Mouse (Mus musculus): ENCODE results near the gene Etv2. TPM values are rescaled to one million over a fixed set of nuclear protein-coding genes. Genes with fewer than 3 reads are reported as not detected.

Gene Etv2
- polyA plus RNA-seq, 1 experiment = 7.9 TPM

DNA sequence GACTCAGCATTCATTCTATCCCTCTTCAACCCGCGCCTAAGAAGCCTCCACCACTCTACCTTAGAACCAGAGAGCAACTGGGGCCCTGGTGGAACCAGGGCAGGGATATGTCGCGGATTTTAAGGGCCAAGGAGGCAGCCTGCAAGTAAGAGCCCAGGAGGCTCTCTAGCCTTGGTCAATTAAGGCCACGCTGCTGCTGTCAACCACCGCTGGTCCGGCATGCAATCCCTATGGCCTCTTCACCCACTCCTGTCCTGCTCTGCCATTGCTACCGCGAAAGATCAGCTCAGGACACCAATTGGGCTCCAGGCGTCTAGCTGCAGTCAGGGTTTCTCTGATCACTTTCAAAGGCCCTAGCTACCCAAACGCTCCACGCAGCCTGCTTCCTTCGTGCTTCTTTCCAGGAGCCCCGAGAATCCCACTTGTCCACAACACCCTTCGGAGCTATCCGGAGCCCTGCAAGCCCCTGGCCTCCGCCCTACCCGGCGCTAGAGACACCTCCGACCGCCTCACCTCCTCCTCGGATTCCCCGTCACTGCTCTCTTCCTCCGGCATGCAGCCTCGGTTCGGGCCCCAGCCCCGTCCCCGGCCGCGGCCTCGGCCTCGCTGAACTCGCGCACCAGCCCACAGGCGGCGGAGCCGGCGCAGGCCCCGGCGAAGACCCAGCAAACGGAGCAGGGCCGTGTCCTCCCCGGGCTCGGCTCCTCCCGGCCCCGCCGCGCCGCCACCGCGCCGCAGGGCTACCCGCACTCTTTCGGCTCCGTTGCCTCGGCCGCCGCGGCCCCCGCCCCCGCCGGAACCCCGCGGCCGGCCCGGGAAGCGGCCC lies 47.6 kb downstream of the Etv2 start:
- Histone ChIP-seq H3K4me3 (ENCODE audit: control insufficient read depth, low read depth, low read length) (peak overlapping the region; percentile 96), H3K36me3 (ENCODE audit: control insufficient read depth, insufficient read depth, low read length) (no peaks in the 10 kb centered on the region; the same call in 1 of the 2 replicates), H3K27ac (ENCODE audit: control insufficient read depth, insufficient read depth, low read depth, low read length) (peak overlapping the region; percentile 92), H3K27me3 (ENCODE audit: control insufficient read depth, insufficient read depth, low read length) (no peaks in the 10 kb centered on the region), H3K4me1 (ENCODE audit: control insufficient read depth, insufficient read depth, low read length) (peaks cover 28% of the 10 kb centered on the region)
- no peak for TF ChIP-seq CTCF (IDR thresholded peaks at IDR 0.05; ENCODE audit: control insufficient read depth, insufficient read depth, insufficient replicate concordance, low read depth, low read length)
- TF ChIP-seq POLR2A (IDR thresholded peaks at IDR 0.05; ENCODE audit: control insufficient read depth, low read depth, low read length) = no peak; the same call in 1 of the 2 replicates

DNA sequence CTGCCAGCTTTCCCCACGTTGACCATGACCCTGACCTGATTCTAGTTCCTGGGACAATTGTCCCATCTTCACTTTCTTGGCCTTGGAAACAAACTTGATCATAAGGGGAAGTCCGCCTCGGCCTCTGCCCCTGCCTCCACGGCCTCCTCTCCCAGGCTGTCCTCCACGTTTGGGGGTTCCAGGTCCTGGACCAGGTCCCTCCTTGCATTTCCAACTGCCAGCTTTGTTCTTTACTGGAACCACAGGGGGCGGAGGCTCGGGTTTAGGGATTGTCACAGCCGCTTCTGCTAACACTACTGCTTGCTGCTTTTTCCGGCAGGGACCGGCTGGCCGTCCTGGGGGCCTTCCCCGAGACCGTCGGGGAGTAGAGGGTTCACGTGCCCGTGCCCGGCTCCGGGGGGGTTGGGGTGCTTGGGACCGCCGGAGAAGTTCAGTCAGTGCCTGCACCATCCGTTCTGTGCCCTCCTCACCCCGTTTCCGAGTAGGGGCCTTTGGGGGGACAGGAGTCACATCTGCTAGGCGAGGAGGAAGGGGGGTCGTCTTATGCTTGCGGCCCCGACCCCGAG lies 49.1 kb downstream of the Etv2 start:
- Histone ChIP-seq H3K27ac (ENCODE audit: control insufficient read depth, insufficient read depth, low read depth, low read length) (no peak overlapping the region), H3K36me3 (ENCODE audit: control insufficient read depth, insufficient read depth, low read length) (no peaks in the 10 kb centered on the region; the same call in none of the 2 replicates), H3K27me3 (ENCODE audit: control insufficient read depth, insufficient read depth, low read length) (no peaks in the 10 kb centered on the region), H3K4me3 (ENCODE audit: control insufficient read depth, low read depth, low read length) (peak overlapping the region; percentile 96; the same call in 1 of the 2 replicates), H3K4me1 (ENCODE audit: control insufficient read depth, insufficient read depth, low read length) (peaks cover 24% of the 10 kb centered on the region)
- no peak for TF ChIP-seq CTCF (IDR thresholded peaks at IDR 0.05; ENCODE audit: control insufficient read depth, insufficient read depth, insufficient replicate concordance, low read depth, low read length)
- TF ChIP-seq POLR2A (IDR thresholded peaks at IDR 0.05; ENCODE audit: control insufficient read depth, low read depth, low read length) = no peak

DNA sequence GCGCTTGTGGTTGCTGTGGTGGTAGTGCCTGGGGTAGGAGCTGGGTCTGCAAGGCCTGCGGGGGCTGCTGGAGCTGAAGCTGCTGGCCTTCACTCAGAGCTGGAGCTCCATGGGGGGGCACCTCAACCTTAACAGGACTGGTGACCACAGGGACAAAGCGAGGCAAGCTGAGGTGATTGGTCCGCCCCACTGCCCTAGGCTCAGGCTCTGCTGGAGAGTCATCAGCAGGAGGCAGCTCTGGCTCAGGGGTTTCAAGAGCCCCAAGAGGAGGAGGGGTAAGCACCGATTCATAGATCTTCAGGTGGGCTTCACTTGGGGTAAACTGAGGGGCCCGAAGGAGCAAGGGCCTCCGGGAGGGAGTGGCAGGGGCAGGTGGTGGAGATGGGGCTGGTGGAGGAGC lies 50.5 kb downstream of the Etv2 start:
- TF ChIP-seq CTCF (IDR thresholded peaks at IDR 0.05; ENCODE audit: control insufficient read depth, insufficient read depth, insufficient replicate concordance, low read depth, low read length) = no peak
- H3K27me3 ChIP-seq (ENCODE audit: control insufficient read depth, insufficient read depth, low read length) = no peaks in the 10 kb centered on the region
- no peak overlapping the region for H3K4me3 ChIP-seq (ENCODE audit: control insufficient read depth, low read depth, low read length)
- H3K36me3 ChIP-seq (ENCODE audit: control insufficient read depth, insufficient read depth, low read length) = no peaks in the 10 kb centered on the region; the same call in none of the 2 replicates
- no peak overlapping the region for H3K27ac ChIP-seq (ENCODE audit: control insufficient read depth, insufficient read depth, low read depth, low read length)
- H3K4me1 ChIP-seq (ENCODE audit: control insufficient read depth, insufficient read depth, low read length) = peaks cover 17% of the 10 kb centered on the region

DNA sequence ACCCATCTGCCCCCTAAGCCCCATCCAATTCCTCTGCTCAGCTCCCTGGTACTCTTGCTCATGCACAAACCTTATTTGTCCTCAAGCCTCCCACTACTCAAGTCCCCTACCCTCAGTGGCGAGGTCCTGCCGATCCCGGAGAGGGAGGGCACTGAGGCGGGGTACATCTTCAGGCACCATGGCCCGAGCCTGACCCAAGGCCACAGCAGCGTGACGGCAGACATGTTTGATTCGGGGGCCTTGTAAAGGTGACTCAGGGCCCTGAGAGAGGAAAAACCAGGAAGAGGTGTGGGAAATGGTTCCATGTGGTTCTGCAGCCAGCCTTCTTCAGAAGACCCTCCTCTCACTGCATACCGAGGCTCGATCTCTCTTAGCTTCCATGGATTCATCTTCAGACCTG lies 51.3 kb downstream of the Etv2 start:
- Histone ChIP-seq H3K4me1 (ENCODE audit: control insufficient read depth, insufficient read depth, low read length) (peaks cover 13% of the 10 kb centered on the region), H3K27ac (ENCODE audit: control insufficient read depth, insufficient read depth, low read depth, low read length) (no peak overlapping the region), H3K36me3 (ENCODE audit: control insufficient read depth, insufficient read depth, low read length) (no peaks in the 10 kb centered on the region; the same call in none of the 2 replicates), H3K27me3 (ENCODE audit: control insufficient read depth, insufficient read depth, low read length) (no peaks in the 10 kb centered on the region), H3K4me3 (ENCODE audit: control insufficient read depth, low read depth, low read length) (no peak overlapping the region)
- no peak for TF ChIP-seq CTCF (IDR thresholded peaks at IDR 0.05; ENCODE audit: control insufficient read depth, insufficient read depth, insufficient replicate concordance, low read depth, low read length)

Other genes starting within 250 kb of the Etv2 start
- 7.0 and 9.1 TPM in 2 replicates for gene Tyrobp, start 222.1 kb downstream of the Etv2 start, polyA plus RNA-seq (2012; rRNA removed)
- gene Hcst, start 216.0 kb downstream of the Etv2 start, polyA plus RNA-seq (2012; rRNA removed) = 0.93 TPM in 1 of 2 replicates, not detected in the other
- gene Nfkbid, start 214.1 kb downstream of the Etv2 start, polyA plus RNA-seq (2012; rRNA removed) = 0.36 and 0.52 TPM in 2 replicates
- gene Aplp1, start 190.3 kb downstream of the Etv2 start, polyA plus RNA-seq (2012; rRNA removed) = 15.1 and 15.6 TPM in 2 replicates
- 0.31 TPM in 1 of 2 replicates, not detected in the other for gene Kirrel2, start 178.2 kb downstream of the Etv2 start, polyA plus RNA-seq (2012; rRNA removed)
- gene Nphs1, start 177.5 kb downstream of the Etv2 start, polyA plus RNA-seq (2012; rRNA removed) = 0.07 and 0.12 TPM in 2 replicates
- 0.10 TPM in 1 of 2 replicates, not detected in the other for gene Prodh2, start 142.2 kb downstream of the Etv2 start, polyA plus RNA-seq (2012; rRNA removed)
- gene Arhgap33, start 100.8 kb downstream of the Etv2 start, polyA plus RNA-seq (2012; rRNA removed) = 136 TPM in 2 replicates
- gene Hspb6, start 83.7 kb downstream of the Etv2 start, polyA plus RNA-seq (2012; rRNA removed) = 74.3 and 82.9 TPM in 2 replicates
- 33.9 and 37.5 TPM in 2 replicates for gene Proser3, start 83.6 kb downstream of the Etv2 start, polyA plus RNA-seq (2012; rRNA removed)
- gene Lin37, start 76.0 kb downstream of the Etv2 start, polyA plus RNA-seq (2012; rRNA removed) = 39.9 and 47.0 TPM in 2 replicates
- gene U2af1l4, start 72.6 kb downstream of the Etv2 start, polyA plus RNA-seq (2012; rRNA removed) = 51.9 and 52.2 TPM in 2 replicates
- 0.58 and 0.80 TPM in 2 replicates for gene Gm49396, start 72.5 kb downstream of the Etv2 start, polyA plus RNA-seq (2012; rRNA removed)
- 147 and 167 TPM in 2 replicates for gene Psenen, start 72.2 kb downstream of the Etv2 start, polyA plus RNA-seq (2012; rRNA removed)
- 0.80 and 1.0 TPM in 2 replicates for gene Igflr1, start 70.4 kb downstream of the Etv2 start, polyA plus RNA-seq (2012; rRNA removed)
- gene Kmt2b, start 47.1 kb downstream of the Etv2 start, polyA plus RNA-seq (2012; rRNA removed) = 56.1 and 61.0 TPM in 2 replicates
- gene Zbtb32, start 36.9 kb downstream of the Etv2 start, polyA plus RNA-seq (2012; rRNA removed) = 180 and 203 TPM in 2 replicates
- 6.5 TPM in 2 replicates for gene Upk1a, start 23.0 kb downstream of the Etv2 start, polyA plus RNA-seq (2012; rRNA removed)
- 51.8 and 74.9 TPM in 2 replicates for gene Cox6b1, start 9.7 kb downstream of the Etv2 start, polyA plus RNA-seq (2012; rRNA removed)
- 27.1 and 33.0 TPM in 2 replicates for gene Rbm42, start 14.5 kb upstream of the Etv2 start, polyA plus RNA-seq (2012; rRNA removed)
- 21.1 and 22.4 TPM in 2 replicates for gene Haus5, start 29.1 kb upstream of the Etv2 start, polyA plus RNA-seq (2012; rRNA removed)
- 142 and 177 TPM in 2 replicates for gene Pmis2, start 35.8 kb upstream of the Etv2 start, polyA plus RNA-seq (2012; rRNA removed)
- 88.8 and 103 TPM in 2 replicates for gene 2200002J24Rik, start 63.1 kb upstream of the Etv2 start, polyA plus RNA-seq (2012; rRNA removed)
- gene Atp4a, start 76.4 kb upstream of the Etv2 start, polyA plus RNA-seq (2012; rRNA removed) = 2.7 TPM in 2 replicates
- 161 and 171 TPM in 2 replicates for gene Tmem147, start 93.7 kb upstream of the Etv2 start, polyA plus RNA-seq (2012; rRNA removed)
- gene Gapdhs, start 107.8 kb upstream of the Etv2 start, polyA plus RNA-seq (2012; rRNA removed) = 4,298 and 4,420 TPM in 2 replicates
- gene Sbsn, start 115.6 kb upstream of the Etv2 start, polyA plus RNA-seq (2012; rRNA removed) = 4.6 and 4.7 TPM in 2 replicates
- 7.1 and 9.2 TPM in 2 replicates for gene Dmkn, start 127.9 kb upstream of the Etv2 start, polyA plus RNA-seq (2012; rRNA removed)
- gene Krtdap, start 152.0 kb upstream of the Etv2 start, polyA plus RNA-seq (2012; rRNA removed) = 0.41 TPM in 1 of 2 replicates, not detected in the other
- gene Ffar2, start 187.9 kb upstream of the Etv2 start, polyA plus RNA-seq (2012; rRNA removed) = 0.09 and 0.14 TPM in 2 replicates
- not detected in 2 replicates for gene Ffar3, start 220.3 kb upstream of the Etv2 start, polyA plus RNA-seq (2012; rRNA removed)
- 0.55 and 0.62 TPM in 2 replicates for gene Ffar1, start 225.7 kb upstream of the Etv2 start, polyA plus RNA-seq (2012; rRNA removed)
- 0.08 and 0.41 TPM in 2 replicates for gene Cd22, start 244.5 kb upstream of the Etv2 start, polyA plus RNA-seq (2012; rRNA removed)